Mouse (Mus musculus): ENCODE data around the gene Fmnl1.

DNA sequence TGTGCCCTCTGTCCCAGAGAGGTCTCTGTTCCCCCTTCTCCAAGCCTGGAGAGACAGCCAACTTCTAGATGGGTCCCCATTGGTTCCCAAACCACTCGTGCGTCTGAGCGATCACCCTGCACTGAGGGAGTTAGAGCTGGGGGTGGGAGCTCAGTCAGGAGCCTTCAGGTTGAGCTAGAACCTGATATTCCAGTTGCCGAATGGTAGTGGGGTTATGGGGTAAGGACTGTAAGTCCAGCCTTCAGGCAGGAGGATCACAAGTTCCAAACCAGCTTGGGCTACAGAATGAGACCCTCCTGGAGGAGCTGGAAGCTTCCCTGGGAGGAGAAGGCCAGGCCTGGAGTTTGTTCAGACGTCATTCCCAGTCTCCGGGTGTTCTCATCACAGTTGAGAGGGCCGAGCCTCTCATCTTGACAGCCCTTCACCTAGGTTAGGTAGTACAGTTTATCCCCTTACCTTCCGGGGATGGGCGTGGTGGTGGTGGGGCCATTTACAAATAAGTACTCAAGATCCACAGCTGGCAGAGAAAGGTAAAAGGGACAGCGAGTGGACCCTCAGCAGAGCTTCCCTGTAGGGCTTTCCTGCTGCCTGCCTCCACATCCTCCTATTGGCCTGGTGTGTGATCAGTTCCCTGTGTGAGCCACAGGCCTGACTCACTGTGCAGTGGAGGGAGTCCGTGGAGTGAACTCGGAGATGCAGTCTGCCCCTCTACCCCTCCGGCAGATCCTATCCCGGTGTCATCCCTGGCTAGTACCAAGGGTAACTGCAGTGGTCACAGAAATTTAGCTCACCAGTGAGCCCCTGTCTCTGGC, 30.8 kb upstream of the Fmnl1 start:
- TF ChIP-seq USF1 (IDR thresholded peaks at IDR 0.05; ENCODE audit: low read depth) (no peak), POLR2A (IDR thresholded peaks at IDR 0.05; ENCODE audit: insufficient read length, low read depth) (no peak), REST (IDR thresholded peaks at IDR 0.05; ENCODE audit: insufficient read depth, insufficient read length) (no peak), TCF12 (IDR thresholded peaks at IDR 0.05; ENCODE audit: insufficient read depth, poor library complexity, severe bottlenecking) (no peak), CEBPB (IDR thresholded peaks at IDR 0.05; ENCODE audit: insufficient read depth, poor library complexity, severe bottlenecking) (no peak), MAX (IDR thresholded peaks at IDR 0.05; ENCODE audit: low read depth) (no peak), POLR2AphosphoS2 (IDR thresholded peaks at IDR 0.05; ENCODE audit: insufficient read length, low read depth) (no peak), MYOD1 (IDR thresholded peaks at IDR 0.05; ENCODE audit: control insufficient read depth in 1 of 3, insufficient read length in 2 of 3, low read depth in 2 of 3) (no peak), E2F4 (IDR thresholded peaks at IDR 0.05; ENCODE audit: insufficient read depth) (no peak), TCF3 (IDR thresholded peaks at IDR 0.05; ENCODE audit: insufficient read length, low read depth) (no peak), MYOG (IDR thresholded peaks at IDR 0.05; ENCODE audit: control insufficient read depth in 1 of 3, insufficient read depth in 1 of 3, insufficient read length in 2 of 3, low read depth in 2 of 3) (no peak), SRF (IDR thresholded peaks at IDR 0.05; ENCODE audit: control insufficient read depth, insufficient read length, low read depth) (no peak)

Data from myocyte (in vitro differentiated cells).